Mouse (Mus musculus) thymus, postnatal 36 days (tissue): ENCODE measurements around the gene Mtap.
A peak's percentile ranks its signal among the peaks of the same experiment; 100 is the strongest.

Experiments
- DNase-seq, 2 experiments: peaks; one replicate each; pipeline ENCODE4 v3.0.0; 2022; ENCODE audit warnings: mixed read lengths in 2 of 2

Mtap gene

GRCm38 (mm10) chr4:89137542-89138360, 829 bp downstream of the Mtap start:
- DNase-seq: peak; percentile 74 to 79

- DNase-seq: no peak
Measured at GRCm38 (mm10) chr4:89138361-89138651, 1.4 kb downstream of the Mtap start.

GRCm38 (mm10) chr4:89140832-89141231, 3.9 kb downstream of the Mtap start:
- DNase-seq: no peak

GRCm38 (mm10) chr4:89145409-89145808, 8.5 kb downstream of the Mtap start:
- peak; percentile 68 to 73 for DNase-seq

- no peak for DNase-seq
Measured at GRCm38 (mm10) chr4:89146291-89146690, 9.4 kb downstream of the Mtap start.

- DNase-seq: no peak
Measured at GRCm38 (mm10) chr4:89149261-89149660, 12.3 kb downstream of the Mtap start.

GRCm38 (mm10) chr4:89161389-89161788, 24.5 kb downstream of the Mtap start:
- no peak for DNase-seq

GRCm38 (mm10) chr4:89162496-89162895, 25.6 kb downstream of the Mtap start:
- no peak for DNase-seq

- DNase-seq: no peak
Measured at GRCm38 (mm10) chr4:89163613-89164012, 26.7 kb downstream of the Mtap start.

GRCm38 (mm10) chr4:89164681-89165080, 27.8 kb downstream of the Mtap start:
- no peak for DNase-seq

GRCm38 (mm10) chr4:89168877-89169276, 32.0 kb downstream of the Mtap start:
- DNase-seq: no peak

- no peak for DNase-seq
Measured at GRCm38 (mm10) chr4:89169739-89170138, 32.8 kb downstream of the Mtap start.

GRCm38 (mm10) chr4:89170931-89171330, 34.0 kb downstream of the Mtap start:
- no peak for DNase-seq

GRCm38 (mm10) chr4:89172873-89173605, 36.1 kb downstream of the Mtap start:
- no peak for DNase-seq

- no peak for DNase-seq
Measured at GRCm38 (mm10) chr4:89177514-89178307, 40.8 kb downstream of the Mtap start.

GRCm38 (mm10) chr4:89180121-89180520, 43.2 kb downstream of the Mtap start:
- no peak for DNase-seq

GRCm38 (mm10) chr4:89181656-89182055, 44.7 kb downstream of the Mtap start:
- DNase-seq: no peak

GRCm38 (mm10) chr4:89182486-89182885, 45.6 kb downstream of the Mtap start:
- DNase-seq: no peak

GRCm38 (mm10) chr4:89195481-89195880, 58.6 kb downstream of the Mtap start:
- DNase-seq: no peak

- no peak for DNase-seq
Measured at GRCm38 (mm10) chr4:89197128-89197527, 60.2 kb downstream of the Mtap start.

- no peak for DNase-seq
Measured at GRCm38 (mm10) chr4:89200806-89201205, 63.9 kb downstream of the Mtap start.

- DNase-seq: no peak
Measured at GRCm38 (mm10) chr4:89209310-89209709, 72.4 kb downstream of the Mtap start.

GRCm38 (mm10) chr4:89210314-89210713, 73.4 kb downstream of the Mtap start:
- no peak for DNase-seq

GRCm38 (mm10) chr4:89212178-89212577, 75.3 kb downstream of the Mtap start:
- no peak for DNase-seq
